ENCODE assay signal across 21 mouse cellular contexts in genomic region chr14:99812741-99813485, GRCm38 (mm10).
DNase-seq lines count a peak whose midpoint lies in the region; ATAC-seq and TF ChIP-seq lines count a peak whose summit lies in the region.
"Had no signal": no experiment of that assay in that cellular context is flagged by ENCODE, and none has a peak within 500 bp of the region (broad histone marks: within the 10 kb centered on the region; RNA-seq: fewer than 3 reads in every experiment).

No protein-coding gene starts in this region.

- 52% methylated on average over 6 of the region's 6 CpGs for WGBS in intestine, embryonic 15.5 days
- 33% methylated on average over 6 of the region's 6 CpGs for WGBS in intestine, postnatal 0 days

- intact Hi-C loops in left cerebral cortex, adult 2 months (cut with DNase I) = no loop called here

- H3K9ac ChIP-seq in intestine, embryonic 15.5 days = no peak overlapping the region
- no peak overlapping the region for H3K9ac ChIP-seq in intestine, postnatal 0 days (ENCODE audit: low read depth, low read length)
- H3K9ac ChIP-seq: embryonic facial prominence, embryonic 12.5 days; forebrain, embryonic 13.5 days; forebrain, embryonic 15.5 days; forebrain, postnatal 0 days had no signal

- H3K27me3 ChIP-seq in intestine, embryonic 15.5 days (replicated peaks) = no peaks in the 10 kb centered on the region
- H3K27me3 ChIP-seq in intestine, postnatal 0 days (replicated peaks; ENCODE audit: control insufficient read depth, insufficient read depth, low read length) = no peaks in the 10 kb centered on the region
- H3K27me3 ChIP-seq: embryonic facial prominence, embryonic 12.5 days; forebrain, embryonic 13.5 days; forebrain, embryonic 15.5 days; Patski had no signal

- peak; percentile 26 for DNase-seq in 416B (ENCODE audit: low read depth)
- DNase-seq in left cerebral cortex, adult 2 months (ENCODE audit: extremely low spot score in 1 of 2, low spot score in 2 of 2) = no peak
- DNase-seq in gastrocnemius, postnatal 4 days (ENCODE audit: low spot score in 2 of 2) = no peak
- DNase-seq: adrenal gland, adult 8-10 months; adrenal gland, postnatal 14 days; adrenal gland, postnatal 36 days; cerebellum, adult 11-12 months; cerebellum, adult 2 months; cerebellum, adult 9-10 months; cerebellum, postnatal 10 days; cerebellum, postnatal 25 days; forebrain, postnatal 0 days had no signal

- ATAC-seq in intestine, embryonic 15.5 days = peak; percentile 82
- ATAC-seq in intestine, postnatal 0 days = no peak
- no peak for ATAC-seq in granulocyte monocyte progenitor cell, adult 5-6 weeks (replicated peaks; ENCODE audit: poor library complexity, severe bottlenecking)
- ATAC-seq: activated CD4-positive, CD25-positive, alpha-beta regulatory T cell, adult 4 months; forebrain, embryonic 13.5 days; forebrain, embryonic 15.5 days; forebrain, postnatal 0 days; Patski had no signal

- no peak overlapping the region for H3K4me3 ChIP-seq in intestine, embryonic 15.5 days (replicated peaks)
- H3K4me3 ChIP-seq in intestine, postnatal 0 days (ENCODE audit: low read depth, low read length) = no peak overlapping the region
- no peak overlapping the region for H3K4me3 ChIP-seq in left cerebral cortex, adult 2 months
- H3K4me3 ChIP-seq: embryonic facial prominence, embryonic 10.5 days; embryonic facial prominence, embryonic 12.5 days; forebrain, embryonic 13.5 days; forebrain, embryonic 15.5 days had no signal

- no peaks in the 10 kb centered on the region for H3K36me3 ChIP-seq in intestine, embryonic 15.5 days
- H3K36me3 ChIP-seq in intestine, postnatal 0 days (ENCODE audit: control insufficient read depth, insufficient read depth) = no peaks in the 10 kb centered on the region
- H3K36me3 ChIP-seq: embryonic facial prominence, embryonic 10.5 days; embryonic facial prominence, embryonic 12.5 days; forebrain, embryonic 15.5 days had no signal

- H3K4me2 ChIP-seq in intestine, embryonic 15.5 days (replicated peaks) = no peak overlapping the region
- peak overlapping the region; percentile 7; the same call in 1 of the 2 replicates for H3K4me2 ChIP-seq in intestine, postnatal 0 days (replicated peaks; ENCODE audit: low read depth)
- H3K4me2 ChIP-seq: embryonic facial prominence, embryonic 12.5 days; forebrain, embryonic 13.5 days; forebrain, embryonic 15.5 days had no signal

- H3K27ac ChIP-seq in intestine, embryonic 15.5 days = no peak overlapping the region
- no peak overlapping the region for H3K27ac ChIP-seq in intestine, postnatal 0 days (ENCODE audit: low read depth, low read length)
- no peak overlapping the region for H3K27ac ChIP-seq in left cerebral cortex, adult 2 months
- H3K27ac ChIP-seq: embryonic facial prominence, embryonic 10.5 days; embryonic facial prominence, embryonic 12.5 days; forebrain, embryonic 13.5 days; forebrain, embryonic 15.5 days had no signal

- H3K9me3 ChIP-seq in intestine, embryonic 15.5 days = no peaks in the 10 kb centered on the region
- H3K9me3 ChIP-seq in intestine, postnatal 0 days (ENCODE audit: control insufficient read depth) = no peaks in the 10 kb centered on the region
- H3K9me3 ChIP-seq: embryonic facial prominence, embryonic 10.5 days; embryonic facial prominence, embryonic 12.5 days; forebrain, embryonic 13.5 days; forebrain, embryonic 15.5 days had no signal

- no peak for TF ChIP-seq CTCF in intestine, postnatal 0 days (IDR thresholded peaks at IDR 0.05; ENCODE audit: low read depth)
- TF ChIP-seq CTCF in left cerebral cortex, adult 2 months (IDR thresholded peaks at IDR 0.05) = no peak

- H3K4me1 ChIP-seq in intestine, embryonic 15.5 days (replicated peaks) = no peaks in the 10 kb centered on the region
- no peaks in the 10 kb centered on the region for H3K4me1 ChIP-seq in intestine, postnatal 0 days (replicated peaks; ENCODE audit: control insufficient read depth, insufficient read depth, low read length)
- H3K4me1 ChIP-seq: embryonic facial prominence, embryonic 10.5 days; embryonic facial prominence, embryonic 12.5 days; forebrain, embryonic 13.5 days; forebrain, embryonic 15.5 days had no signal
